Mouse (Mus musculus): Measurements from ENCODE around the gene Cntd1.

Cntd1 gene

DNA sequence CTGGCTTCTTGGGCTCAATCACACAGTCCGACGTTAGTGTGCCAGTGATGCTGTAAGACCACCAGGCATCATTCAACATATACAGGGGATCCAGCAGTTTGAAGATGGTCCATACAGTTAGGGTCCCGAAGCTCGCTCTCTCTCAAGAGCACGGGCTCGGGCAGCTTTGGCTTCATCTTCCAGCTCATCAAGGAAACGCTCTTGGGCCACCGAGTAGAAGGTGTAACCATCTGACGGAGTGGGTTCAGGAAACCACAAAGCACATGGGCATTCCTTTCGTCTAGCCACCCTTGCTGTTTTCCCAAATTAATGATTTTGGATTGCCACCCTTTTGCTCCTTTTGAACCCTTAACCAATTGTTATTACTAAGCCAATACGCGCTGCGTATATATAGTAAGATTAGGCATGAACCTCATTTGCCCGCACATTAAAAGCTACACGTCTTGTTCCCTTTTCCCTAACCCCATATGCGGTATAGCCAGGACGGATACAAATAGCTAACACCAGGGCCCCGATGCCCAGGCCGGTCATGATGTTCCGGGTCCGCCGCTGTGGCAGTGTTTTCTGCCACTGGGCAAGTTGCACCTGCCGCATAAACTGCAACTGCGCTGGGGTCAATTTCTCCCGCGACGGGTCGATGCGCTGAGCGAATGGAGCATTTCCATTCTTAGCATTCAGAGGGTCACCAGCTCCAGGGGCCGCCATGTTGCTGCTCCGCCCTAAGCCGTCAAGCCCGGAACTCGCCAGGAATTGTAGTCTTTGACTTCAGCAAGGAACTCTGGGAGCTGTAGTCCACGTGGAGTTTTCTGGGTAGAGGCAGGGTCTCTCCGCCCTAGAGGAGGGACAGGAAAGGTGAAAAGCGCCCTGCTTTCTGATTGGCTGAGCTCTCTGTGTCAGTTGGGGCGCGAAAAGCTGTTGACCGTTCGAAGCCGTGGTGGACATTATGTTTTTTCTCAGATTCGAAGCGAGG is at the start of gene Cntd1, which contains the start of gene Coa3:
Gene Cntd1, plus strand, starts transcription at position 790 of the 970 bp plus-strand sequence.
Gene Coa3, minus strand, starts transcription at position 892 of the 970 bp plus-strand sequence.
- peak; percentile 91 for DNase-seq

DNA sequence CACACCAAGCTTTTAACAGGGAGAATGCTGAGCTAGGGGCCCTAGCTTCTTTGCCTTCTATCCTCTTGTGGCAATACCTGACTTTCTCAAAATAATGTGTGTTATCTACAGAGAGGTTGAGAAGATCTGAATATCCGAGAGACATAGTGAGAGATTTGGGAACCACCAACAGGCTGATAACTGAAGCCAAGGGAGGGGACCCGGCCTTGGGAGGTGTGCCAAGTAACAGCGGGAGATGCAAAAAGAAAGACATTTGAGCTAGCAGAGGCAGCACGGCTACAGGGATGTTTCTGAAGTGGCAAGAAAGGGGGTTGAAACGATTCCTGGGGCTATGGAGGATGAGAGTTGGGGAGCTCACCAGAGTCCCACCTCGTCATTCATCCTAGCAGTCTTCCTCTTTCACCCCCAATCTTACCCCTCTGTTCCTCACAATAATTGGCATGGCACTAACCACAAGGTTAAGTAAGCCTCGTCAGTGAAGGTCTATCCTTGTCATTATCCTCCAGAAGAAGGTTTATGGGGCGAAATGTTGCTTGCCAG is 49.4 kb upstream of the Cntd1 start:
- DNase-seq: peak; percentile 61

DNA sequence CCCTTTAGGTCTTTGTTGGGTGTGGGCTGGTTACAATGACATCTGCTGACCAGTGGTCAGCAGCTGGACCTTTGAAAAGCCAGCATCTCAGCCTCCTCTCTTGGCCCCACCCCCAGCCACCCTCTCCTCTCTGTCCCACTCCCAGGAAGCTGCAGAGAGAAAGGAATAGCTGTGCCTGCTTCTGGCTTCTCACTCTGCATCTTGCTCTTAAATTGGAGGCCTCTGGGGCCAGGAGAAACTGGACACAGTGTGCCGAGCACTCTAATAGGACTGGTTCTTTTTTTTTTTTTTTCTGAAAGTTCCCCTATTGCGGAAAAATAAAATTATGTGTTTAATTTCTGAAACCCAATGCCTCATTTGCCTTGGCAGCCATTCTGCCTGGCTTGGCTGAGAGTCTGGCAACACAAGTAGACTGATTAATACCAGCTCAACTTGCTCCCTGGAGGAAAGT is 48.7 kb upstream of the Cntd1 start:
- DNase-seq: peak; percentile 56

DNA sequence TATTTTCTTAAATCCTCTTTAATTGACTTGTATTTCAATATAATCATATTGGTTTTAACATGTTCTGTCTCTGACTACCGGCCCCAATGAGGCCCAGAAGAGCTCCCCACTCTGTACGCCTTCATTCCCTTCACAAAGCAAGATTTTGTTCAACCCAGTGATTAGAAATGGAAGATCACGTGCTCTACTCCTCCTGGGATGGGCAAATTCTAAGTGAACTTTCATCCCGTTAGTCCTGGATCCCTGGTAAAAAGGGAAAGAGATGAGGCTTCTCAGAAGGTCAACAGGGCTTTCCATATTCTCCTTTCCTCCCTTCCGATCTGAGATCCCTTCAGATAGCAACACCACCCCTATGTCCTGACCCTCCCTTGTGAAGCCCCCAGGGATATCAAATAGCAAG is 48.3 kb upstream of the Cntd1 start:
- no peak for DNase-seq

DNA sequence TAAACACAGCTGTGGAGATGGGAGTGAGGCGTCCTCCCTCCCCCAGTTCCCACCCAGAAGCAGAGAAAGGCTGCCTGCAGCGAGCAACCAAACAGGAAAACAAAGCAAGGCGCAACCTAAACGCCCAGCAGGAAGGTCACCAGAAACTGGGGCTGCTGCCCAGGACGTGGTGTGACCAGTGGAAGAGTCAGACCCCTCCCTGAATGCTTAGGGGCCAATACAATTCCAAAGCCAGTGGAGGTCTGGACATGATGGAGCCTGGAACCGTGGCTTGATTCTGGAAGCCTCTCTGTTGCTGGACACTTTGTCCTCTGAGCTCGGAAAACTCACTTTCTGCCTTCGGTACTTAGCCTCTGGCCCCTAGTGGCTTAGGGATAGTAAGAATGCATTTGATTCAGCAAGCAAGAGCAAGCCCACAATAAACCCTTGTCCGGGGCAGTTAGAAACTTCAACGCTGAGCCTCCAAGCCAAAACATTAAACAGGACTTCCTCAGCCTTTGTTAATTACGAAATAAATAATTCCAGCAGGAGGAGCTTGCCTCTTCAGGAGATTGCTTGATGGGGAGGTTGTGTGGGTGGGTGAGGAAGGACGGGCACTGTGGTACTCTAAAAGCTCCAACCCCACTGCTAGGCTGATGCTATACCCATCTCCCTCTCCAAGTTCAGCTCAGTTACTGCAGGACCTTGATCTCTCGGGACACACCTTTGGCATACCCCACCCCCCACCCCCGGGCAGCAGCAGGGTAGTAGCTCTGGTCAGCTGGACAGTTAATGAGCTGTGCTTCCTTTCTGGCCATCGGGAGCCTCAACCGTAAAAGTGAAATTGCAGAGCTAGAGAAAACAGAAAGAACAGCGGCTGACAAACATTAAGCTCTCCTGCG is 47.6 kb upstream of the Cntd1 start:
- DNase-seq: peak; percentile 79

DNA sequence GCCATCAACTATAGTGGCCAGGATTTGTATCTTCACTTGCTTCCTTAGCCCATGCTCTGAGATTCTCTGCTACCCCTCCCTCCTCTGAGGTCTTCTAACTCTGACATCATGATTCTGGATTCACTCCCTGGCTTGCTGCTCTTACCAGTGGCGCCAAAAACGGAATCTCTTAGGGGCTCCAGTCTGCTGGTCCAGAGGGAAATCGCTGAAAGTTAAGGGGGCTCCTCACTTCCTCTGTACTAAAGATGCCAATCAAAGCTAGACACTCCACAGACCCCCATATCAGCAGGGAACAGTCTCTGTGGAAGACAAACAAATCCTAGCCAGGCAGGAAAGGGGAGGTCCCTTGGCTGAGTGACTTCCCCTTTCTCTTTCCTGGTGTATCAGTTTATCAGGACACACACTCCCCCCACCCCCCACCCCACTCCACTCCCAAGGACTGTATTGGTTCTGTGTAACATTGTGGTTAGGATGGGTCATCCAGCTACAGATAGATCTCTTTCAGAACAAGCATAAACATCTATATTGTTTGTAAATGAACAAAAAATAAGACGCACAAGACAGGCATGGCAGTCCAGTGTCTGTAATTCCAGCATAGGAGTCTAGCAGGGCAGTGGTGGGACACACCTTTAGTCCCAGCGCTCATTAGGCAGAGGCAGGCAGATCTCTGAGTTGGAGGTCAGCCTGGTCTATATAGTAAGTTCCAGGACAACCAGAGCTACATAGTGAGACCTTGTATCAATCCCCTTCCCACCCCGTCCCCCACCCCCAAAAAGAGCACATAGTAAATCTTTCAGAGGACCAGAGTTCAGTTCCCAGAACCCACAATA is 46.6 kb upstream of the Cntd1 start:
- peak; percentile 61 for DNase-seq

DNA sequence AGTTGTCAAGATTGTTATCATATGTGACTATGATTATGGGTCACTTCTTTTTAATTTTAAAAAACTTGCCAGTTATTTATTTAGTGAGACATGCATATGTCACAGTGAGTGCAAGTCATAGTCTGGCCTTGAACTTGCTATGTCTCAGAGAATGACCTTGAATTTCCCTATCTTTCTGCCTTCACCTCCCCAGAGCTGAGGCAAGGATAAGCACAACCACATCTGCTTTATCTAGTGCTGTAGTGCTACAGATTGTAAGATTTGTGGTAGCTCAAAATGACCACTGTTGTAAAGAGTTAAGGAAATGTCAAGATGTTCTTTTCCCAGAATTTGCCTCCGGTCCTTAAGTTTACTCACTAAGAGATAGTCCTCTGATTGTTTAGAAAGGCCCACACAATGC is 45.6 kb upstream of the Cntd1 start:
- no peak for DNase-seq

DNA sequence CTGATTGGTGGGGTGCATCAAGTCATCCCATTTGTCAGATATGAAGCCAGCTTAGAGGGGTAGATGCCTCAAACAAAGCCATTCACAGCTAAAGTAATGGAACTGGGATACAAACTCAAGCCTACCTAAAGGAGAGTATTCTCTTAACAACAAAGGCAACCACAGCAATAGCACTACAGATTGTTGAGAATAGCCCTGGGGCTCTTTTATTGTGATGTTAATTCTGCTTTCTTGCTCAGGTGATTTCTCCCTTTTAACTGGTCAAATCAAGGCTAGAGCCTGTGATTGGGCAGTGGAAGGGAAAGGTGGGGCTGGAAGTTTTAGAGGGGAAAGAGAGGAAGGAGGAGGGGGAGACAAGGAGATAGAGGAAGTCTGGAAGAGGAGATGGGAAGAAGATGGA is 44.7 kb upstream of the Cntd1 start:
- DNase-seq: no peak

DNA sequence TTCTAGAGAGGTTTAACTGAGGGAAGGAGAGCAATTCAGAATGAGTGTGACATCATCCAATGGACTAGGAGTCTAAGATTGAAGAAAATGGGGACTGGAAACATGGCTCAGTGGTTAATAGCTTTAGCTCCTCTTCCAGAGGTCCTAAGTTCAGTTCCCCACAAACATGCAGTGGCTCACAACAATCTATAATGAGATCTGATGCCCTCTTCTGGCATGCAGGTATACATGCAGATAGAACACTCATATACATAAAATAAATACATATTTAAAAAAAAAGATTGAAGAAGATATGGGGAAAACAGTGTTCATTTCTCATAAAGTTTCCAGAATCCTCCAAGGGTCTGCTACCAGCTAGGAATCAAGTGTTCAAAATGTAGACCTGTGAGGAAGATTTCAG is 43.4 kb upstream of the Cntd1 start:
- DNase-seq: no peak

DNA sequence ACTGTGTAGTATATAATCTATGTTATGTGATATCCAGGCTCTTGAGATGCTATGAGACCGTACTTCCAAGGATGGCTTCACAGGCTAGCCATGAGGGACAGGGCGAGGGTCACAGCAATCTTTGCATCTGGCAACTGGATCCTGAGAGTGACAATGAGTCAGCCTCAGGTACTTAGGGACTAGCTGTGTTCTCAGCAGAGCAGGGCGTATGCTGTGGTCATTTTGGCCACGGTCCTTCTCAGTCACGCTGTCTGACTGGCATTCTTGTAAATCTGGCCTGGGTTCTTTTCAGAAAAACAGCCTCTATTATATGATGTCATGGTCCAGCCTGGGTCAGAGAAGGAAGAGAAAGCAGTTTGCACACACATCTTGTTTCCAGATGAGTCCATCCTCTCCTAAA is 42.0 kb upstream of the Cntd1 start:
- DNase-seq: no peak

DNA sequence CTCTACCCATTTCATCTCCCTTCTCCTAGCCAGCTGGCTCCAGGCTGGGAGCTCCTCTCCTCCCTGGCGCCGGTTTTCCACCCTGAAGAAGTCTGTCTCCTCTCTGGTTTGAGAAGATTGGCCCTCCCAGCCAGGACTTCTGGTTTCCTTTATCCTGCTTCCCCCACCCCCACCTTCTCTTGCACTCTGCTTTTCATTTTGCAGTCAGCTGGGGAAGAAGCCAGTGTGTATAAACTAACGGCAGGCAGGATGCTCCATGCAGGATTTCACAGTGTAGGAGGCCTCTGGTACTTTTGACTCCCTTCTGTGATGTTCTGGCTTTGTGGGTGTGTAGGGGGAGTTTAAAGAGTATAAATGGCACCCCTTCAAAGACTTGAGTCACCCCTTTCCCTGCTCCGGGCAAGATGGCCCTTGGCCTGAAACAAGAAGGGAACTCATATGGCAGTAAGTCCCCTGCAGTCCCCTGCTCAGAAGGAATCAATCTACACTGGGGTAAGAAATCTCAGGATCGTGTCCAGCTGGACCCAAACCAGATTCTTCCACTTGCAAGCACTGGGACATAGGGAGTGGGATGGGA is 40.7 kb upstream of the Cntd1 start:
- DNase-seq: peak; percentile 54

DNA sequence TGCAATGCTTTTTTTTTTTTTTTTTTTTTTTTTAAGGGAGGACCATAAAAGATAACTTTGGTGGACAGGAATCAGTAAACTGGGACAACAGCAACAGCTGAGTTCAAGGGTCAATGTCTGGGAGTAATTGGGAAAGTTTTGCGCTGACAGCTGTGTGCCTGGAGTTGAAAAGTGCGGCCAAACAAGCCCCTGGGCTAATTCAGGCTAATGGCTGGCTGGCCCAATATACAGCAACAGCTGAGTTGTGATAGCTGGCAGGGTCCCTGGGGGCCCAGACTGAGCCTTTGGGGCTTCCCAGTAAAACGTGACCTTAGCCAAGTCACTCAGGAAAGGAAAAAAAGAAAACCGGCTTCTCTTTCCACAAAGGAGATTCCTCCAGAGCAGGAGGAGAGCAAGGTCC is 33.7 kb upstream of the Cntd1 start:
- DNase-seq: peak; percentile 75

DNA sequence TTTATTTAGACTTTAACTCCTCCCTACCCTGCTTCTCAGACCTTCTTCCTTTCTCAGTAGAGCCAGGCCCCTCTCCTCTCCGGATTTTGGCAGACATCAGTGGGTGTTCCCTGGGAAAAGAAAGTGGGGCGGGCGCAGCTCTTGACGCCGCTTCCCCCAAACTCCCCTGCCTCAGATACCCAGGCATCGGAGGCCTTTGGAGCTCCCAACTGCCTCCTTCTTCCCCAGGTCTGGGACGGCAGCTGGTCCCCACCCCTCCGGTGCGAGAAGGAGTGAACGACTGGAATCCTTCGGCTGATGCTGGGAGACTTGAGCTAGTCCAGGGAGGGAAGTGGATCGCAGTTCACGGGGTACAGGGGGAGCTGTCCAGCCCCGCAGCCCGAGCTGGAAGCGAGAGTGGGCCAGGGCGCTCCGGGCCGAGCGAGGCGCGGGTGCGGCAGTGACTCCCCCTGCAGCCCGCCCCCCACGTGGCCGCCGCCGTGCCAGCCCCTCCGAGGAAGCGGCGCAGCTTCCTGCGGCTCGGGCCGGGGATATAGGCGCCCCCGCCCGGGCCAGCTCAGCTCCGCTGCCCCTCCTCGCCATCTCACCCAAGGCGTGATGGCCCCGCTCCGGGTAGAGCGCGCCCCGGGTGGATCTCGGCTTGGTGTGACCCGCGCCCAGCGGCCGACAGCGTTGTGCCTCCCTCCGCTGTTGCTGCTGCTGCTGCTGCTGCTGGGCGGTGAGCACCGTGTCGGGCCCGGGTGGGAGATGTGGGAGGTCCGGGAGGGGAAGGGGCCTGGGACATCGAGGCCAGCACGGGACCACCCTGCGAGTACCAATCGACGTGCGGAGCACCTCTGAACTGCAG is 32.7 kb upstream of the Cntd1 start, which contains the start of gene Ramp2:
Gene Ramp2, plus strand, starts transcription at position 174 of the 847 bp plus-strand sequence.
- DNase-seq: peak; percentile 87

DNA sequence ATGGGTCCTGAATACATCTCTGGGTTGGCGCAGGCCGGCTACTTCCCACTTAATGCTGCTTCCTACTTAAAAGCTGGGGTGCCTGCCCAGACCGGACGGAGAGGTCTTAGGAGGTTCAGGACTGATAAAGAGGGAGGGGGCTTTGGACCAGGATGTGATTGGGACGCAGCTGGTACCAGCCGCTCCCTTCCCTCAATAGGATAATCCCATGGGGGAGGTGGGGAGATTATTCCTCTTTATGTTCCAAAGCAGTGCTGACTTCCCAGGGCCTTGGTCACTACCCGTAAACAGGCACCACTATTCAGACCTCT is 32.2 kb upstream of the Cntd1 start:
- peak; percentile 65 for DNase-seq

DNA sequence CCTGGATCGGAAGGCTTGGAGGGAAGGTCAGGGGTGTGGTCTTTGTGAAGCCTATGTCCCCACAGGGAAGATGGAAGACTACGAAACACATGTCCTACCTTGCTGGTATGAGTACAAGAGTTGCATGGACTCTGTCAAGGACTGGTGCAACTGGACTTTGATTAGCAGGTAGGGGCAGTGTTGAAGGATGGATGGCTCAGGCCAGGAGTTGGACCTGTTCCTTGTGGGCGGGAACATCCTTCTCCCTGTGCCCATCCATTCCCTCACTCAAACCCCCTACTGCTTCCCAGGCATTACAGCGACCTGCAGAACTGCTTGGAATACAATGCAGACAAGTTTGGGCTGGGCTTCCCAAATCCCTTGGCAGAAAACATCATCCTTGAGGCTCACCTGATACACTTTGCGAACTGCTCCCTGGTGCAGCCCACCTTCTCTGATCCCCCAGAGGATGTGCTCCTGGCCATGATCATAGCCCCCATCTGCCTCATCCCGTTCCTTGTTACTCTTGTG is 31.2 kb upstream of the Cntd1 start:
- DNase-seq: no peak

DNA sequence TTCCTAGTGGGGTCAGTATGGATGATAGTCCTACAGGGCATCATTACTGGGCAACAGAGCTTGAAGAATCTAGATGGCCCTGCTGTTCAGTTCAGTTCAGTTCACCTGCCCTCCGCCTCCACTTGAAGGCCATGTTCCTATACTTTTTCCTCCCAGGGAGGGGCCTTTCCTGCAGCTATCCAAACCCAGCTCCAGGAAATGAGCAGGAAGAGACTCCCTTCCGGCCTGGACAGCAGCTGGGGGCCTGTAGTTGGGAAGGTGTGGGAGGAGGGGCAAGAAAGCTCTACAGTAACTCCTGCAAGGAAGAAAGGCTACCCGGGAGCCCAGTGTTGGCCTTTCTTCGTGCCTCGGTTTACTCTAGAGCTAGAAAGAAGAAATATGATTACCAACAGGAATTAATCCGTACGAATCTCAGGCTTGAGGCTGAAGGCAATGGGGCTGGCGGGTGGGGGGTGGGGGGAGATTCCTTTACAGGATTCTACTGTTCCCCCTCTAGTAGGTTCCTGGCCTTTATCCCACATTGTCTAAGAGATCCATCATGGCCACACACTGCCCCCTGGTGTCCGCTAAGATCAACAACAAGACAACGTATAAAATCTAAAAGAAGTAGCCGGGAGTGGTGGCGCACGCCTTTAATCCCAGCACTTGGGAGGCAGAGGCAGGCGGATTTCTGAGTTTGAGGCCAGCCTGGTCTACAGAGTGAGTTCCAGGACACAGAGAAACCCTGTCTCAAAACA is 30.4 kb upstream of the Cntd1 start:
- DNase-seq: peak; percentile 86

DNA sequence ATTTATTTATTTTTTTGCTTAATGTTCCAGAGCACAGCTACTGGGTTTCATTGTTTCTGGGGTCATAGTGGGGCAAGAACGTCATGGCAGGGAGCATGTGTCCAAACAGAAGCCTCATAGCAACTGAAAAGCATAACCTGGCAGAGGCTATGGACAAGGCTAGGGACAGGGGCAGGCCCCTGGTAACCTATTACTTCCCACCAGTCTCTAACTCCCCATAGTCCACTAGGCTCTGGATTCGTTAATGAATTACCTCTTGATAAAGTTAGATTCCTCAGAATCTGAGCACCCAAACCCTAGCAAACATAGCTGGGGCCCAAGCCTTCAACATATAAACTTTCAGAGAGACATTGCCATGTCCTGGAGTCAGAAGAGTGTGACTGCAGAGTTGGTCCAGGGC is 27.8 kb upstream of the Cntd1 start:
- no peak for DNase-seq

DNA sequence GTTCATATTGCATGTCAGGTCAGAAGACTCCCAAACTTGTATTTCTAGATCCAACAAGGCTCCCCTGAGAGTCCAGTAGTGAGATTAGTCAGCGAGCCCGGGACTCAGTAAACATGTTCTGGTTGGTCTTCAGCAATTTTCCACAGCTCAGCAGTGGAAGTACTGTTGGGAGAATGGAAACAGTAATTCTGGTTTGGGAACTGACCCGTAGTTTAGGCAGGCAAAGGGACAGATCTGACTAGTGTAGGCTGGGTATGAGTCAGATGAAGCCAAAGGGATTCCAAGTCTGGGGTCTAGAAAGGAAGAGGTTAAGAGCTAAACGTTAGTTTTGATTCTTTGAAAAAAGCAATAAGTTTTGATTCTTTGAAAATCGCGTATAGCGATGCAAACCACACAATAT is 25.9 kb upstream of the Cntd1 start:
- DNase-seq: no peak

DNA sequence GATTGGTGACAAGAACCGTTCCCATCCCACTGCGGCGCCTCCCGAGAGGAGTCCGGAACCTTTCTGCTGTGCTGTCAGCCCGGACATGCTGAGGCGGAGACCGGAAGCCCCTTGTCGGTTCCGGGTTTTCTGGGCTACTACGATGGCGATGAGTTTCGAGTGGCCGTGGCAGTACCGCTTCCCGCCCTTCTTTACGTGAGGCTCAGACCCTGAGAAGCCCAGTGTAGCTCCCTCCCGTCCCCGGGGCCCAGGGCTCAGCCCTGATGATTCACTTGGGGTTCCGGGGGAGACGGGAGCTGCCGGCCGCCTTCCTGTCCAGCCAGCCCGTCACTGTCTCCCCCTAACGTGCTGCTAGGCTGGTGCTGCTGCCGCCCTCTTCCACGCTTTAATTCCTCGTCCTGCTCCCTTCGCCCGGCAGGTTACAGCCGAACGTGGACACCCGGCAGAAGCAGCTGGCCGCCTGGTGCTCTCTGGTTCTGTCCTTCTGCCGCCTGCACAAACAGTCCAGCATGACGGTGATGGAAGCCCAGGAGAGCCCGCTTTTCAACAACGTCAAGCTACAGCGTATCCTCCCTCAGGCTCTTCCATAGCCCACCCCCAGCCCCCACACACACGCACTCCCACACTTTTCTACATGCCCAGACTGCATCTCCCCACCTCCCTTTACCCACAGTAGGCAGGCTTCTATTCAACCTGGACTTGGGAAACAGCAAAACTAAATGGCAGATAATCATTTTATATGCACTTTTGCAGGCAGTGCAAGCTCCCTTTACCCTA is 25.0 kb upstream of the Cntd1 start, which contains the start of gene Vps25:
Gene Vps25, plus strand, starts transcription at position 95 of the 777 bp plus-strand sequence.
- peak; percentile 92 for DNase-seq

All from kidney, postnatal 10 days (tissue).